Mouse (Mus musculus): ENCODE results near the gene Cpeb1. TPM values are rescaled to one million over a fixed set of nuclear protein-coding genes. Genes with fewer than 3 reads are reported as not detected.

The Cpeb1 gene
- polyA plus RNA-seq, 1 experiment from 2014 or later: 0.83 TPM

DNA sequence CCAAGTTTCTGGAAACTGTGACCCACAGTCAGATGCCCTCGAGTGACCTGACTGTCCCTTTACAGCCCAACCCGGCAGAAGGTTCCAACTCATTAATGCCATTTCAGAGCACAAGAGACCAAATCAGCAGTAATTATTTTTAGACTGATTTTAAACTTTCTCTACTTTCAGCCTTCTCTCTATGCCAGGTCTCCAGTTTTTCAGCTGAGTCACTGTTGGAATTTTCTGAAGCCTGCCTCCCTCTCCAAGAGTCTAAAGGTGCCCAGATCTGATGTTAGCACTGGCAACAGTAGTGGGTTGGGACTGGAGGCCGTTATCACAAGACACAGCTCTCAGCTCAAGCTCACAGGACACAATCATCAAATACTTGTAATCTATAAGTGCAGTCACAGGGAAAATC lies 87.3 kb downstream of the Cpeb1 start:
- no peak overlapping the region for H3K27ac ChIP-seq
- WGBS: 75% methylated on average over 3 of the region's 3 CpGs
- no peaks in the 10 kb centered on the region for H3K36me3 ChIP-seq
- H3K4me1 ChIP-seq: peaks cover 6% of the 10 kb centered on the region; the same call in 1 of the 2 replicates
- no peak overlapping the region for H3K9ac ChIP-seq
- no peak for ATAC-seq (ENCODE audit: insufficient read depth, low FRiP score, low read depth)
- H3K4me2 ChIP-seq: no peak overlapping the region
- H3K27me3 ChIP-seq (replicated peaks): 0 out of 2 replicates have a peak, but pooled peaks cover 6% of the 10 kb centered on the region
- no peak overlapping the region for H3K4me3 ChIP-seq (replicated peaks)
- no peaks in the 10 kb centered on the region for H3K9me3 ChIP-seq

DNA sequence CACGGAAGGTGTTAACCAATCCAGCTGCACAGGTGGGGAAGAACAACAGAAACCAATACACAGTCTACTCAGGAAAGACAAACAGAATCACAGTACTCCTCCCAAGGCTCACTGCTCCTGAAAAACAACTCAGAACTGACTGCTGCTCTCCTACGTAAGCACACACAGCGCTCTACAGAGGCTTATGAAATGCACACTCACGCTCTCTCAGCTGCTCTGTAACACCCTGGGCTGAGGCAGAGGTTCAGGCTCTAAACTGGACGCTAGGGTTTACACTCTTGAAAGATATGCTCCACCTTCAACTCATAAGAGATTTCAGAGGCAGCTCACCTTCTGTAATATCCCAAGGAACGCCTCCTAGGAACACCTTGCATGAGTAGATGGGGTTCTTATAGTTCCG lies 98.3 kb downstream of the Cpeb1 start:
- Histone ChIP-seq H3K9me3 (no peaks in the 10 kb centered on the region), H3K4me3 (replicated peaks) (no peak overlapping the region), H3K9ac (no peak overlapping the region), H3K27ac (no peak overlapping the region), H3K36me3 (no peaks in the 10 kb centered on the region), H3K27me3 (replicated peaks) (no peaks in the 10 kb centered on the region), H3K4me1 (no peaks in the 10 kb centered on the region), H3K4me2 (no peak overlapping the region)
- WGBS: 68% methylated on average over 7 of the region's 7 CpGs
- ATAC-seq (ENCODE audit: insufficient read depth, low FRiP score, low read depth): no peak

DNA sequence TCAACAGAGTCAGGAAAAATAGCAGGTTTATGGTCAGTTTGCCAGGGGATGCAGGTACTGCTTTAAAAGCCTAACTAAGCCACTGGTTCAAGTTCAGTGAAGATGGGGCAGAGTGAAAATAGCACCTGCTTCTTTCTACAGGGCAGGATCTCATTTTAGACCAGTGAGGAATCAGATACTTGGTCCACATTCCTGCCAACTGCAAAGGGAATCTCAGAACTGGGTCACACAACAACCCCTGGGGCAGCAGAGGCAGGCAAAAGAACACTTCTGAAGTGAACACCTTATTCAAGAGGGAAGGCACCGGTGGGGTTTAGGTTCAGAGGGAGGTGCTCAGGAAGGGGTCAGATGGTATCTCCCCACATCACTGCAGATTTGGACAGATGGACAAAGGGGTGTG lies 98.9 kb downstream of the Cpeb1 start:
- Histone ChIP-seq H3K36me3 (no peaks in the 10 kb centered on the region), H3K9me3 (no peaks in the 10 kb centered on the region), H3K4me2 (no peak overlapping the region), H3K27me3 (replicated peaks) (no peaks in the 10 kb centered on the region), H3K4me1 (no peaks in the 10 kb centered on the region), H3K4me3 (replicated peaks) (no peak overlapping the region), H3K9ac (no peak overlapping the region), H3K27ac (no peak overlapping the region)
- no peak for ATAC-seq (ENCODE audit: insufficient read depth, low FRiP score, low read depth)
- 77% methylated on average over 1 of the region's 1 CpGs for WGBS

DNA sequence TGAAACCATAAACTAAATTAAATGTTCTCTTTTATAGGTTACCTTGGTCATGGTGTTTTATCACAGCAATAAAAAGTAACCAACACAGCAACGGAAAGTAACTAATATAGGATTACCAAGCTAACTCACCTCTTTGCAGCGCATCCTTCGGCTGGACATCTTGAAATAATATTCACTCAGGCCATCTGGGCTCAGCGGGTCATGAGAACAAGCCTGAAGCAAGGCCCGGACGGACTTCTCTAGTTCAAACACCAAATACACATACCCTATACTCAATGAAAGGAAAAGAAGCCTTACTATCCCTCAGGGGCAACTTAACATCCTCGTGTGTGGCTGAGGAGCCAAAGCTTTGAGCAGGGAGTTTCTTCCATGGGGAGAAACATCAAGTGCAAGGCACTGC lies 99.5 kb downstream of the Cpeb1 start:
- no peaks in the 10 kb centered on the region for H3K4me1 ChIP-seq
- 80% methylated on average over 7 of the region's 7 CpGs for WGBS

DNA sequence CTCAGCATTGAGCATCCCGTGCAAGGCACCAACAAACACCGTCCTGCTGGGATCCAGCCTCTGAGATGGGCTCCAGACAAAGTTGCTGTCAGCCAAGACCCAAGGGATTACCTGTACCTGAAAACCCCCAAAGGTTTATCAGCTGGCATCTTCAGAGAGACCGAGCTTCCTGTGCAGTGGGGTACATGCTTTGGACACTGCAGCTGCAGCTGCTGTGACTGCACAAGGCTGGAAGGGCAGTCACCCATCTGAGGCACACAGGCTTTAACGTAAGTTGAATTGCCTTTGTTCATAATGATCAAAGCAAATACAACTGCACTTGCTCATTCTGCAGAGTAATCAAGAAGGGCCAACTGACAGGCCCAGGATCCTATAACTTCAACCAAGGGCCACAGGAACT lies 103.4 kb downstream of the Cpeb1 start:
- H3K4me3 ChIP-seq (replicated peaks): no peak overlapping the region
- H3K27me3 ChIP-seq (replicated peaks): no peaks in the 10 kb centered on the region
- no peaks in the 10 kb centered on the region for H3K9me3 ChIP-seq
- H3K9ac ChIP-seq: no peak overlapping the region
- no peaks in the 10 kb centered on the region for H3K36me3 ChIP-seq
- WGBS: 82% methylated on average over 4 of the region's 4 CpGs
- ATAC-seq (ENCODE audit: insufficient read depth, low FRiP score, low read depth): no peak
- no peaks in the 10 kb centered on the region for H3K4me1 ChIP-seq
- H3K4me2 ChIP-seq: no peak overlapping the region
- H3K27ac ChIP-seq: no peak overlapping the region

More for the DNA sequence above, 99.5 kb downstream of the Cpeb1 start:
- no peak overlapping the region for H3K9ac ChIP-seq
- no peaks in the 10 kb centered on the region for H3K9me3 ChIP-seq
- H3K36me3 ChIP-seq: no peaks in the 10 kb centered on the region
- H3K4me3 ChIP-seq (replicated peaks): no peak overlapping the region
- no peak overlapping the region for H3K4me2 ChIP-seq
- H3K27ac ChIP-seq: no peak overlapping the region
- ATAC-seq (ENCODE audit: insufficient read depth, low FRiP score, low read depth): no peak
- H3K27me3 ChIP-seq (replicated peaks): no peaks in the 10 kb centered on the region

DNA sequence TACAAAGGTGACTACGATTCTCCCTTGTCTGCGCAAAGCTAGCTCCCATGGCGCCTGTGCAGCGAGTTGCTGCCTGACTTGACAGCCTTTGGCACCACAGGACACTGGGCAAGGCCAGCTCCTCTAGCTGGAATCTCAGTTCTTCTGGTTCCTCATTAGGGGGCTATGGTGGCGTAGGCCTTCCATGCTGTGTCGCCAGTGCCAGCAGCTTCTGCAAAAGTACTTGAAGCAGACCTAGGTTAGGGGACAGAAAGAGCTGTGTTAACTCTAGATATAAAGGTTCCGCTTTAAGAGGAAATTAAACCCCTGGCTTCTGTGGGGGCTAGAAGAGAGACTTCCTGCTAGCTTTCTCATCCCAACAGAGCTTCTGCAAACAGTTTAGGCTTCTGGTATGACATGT lies 107.1 kb downstream of the Cpeb1 start:
- no peak overlapping the region for H3K4me3 ChIP-seq (replicated peaks)
- H3K4me1 ChIP-seq: peaks cover 7% of the 10 kb centered on the region
- ATAC-seq (ENCODE audit: insufficient read depth, low FRiP score, low read depth): no peak
- H3K9ac ChIP-seq: no peak overlapping the region
- H3K36me3 ChIP-seq: 0 out of 2 replicates have a peak, but pooled peaks cover 5% of the 10 kb centered on the region
- no peaks in the 10 kb centered on the region for H3K27me3 ChIP-seq (replicated peaks)
- no peak overlapping the region for H3K27ac ChIP-seq
- 63% methylated on average over 7 of the region's 7 CpGs for WGBS
- H3K9me3 ChIP-seq: no peaks in the 10 kb centered on the region
- H3K4me2 ChIP-seq: no peak overlapping the region

DNA sequence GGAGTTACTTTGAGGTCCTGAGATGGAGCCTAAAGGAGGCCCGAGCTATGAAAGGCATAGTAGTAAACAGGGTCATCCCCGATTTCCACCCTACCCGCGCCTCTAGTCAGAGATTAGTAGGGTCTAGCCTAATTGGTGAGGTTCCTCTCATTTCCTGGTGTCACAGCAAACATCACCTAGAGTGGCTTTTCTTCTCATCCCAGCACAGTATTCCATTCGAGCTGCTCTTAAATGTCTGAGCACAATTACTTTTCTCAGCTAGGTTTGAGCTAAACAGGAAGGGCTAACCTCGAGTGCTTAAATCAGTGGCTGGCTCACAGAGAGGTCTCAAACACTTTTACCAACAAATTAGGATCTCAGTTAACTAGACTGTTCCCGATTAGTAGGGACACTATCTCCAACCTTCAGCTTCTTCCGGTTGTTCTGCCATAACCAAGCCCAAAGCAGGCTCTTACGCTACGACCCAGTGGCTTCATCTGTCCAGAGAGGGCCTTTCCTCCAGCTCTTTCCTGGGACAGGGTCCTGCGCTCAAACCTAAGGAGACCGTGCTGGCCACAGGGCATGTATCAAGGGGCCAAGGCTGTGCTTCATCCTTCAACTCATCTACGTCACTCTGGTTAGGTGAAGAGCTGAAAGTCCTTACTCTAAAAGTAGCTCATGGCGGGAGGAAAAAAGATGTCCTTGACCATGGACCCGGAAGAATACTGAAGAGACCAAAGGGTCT lies 109.7 kb downstream of the Cpeb1 start:
- peak overlapping the region; percentile 60 for H3K4me2 ChIP-seq
- peak overlapping the region; percentile 40; the same call in 1 of the 2 replicates for H3K9ac ChIP-seq
- peaks cover 12% of the 10 kb centered on the region for H3K4me1 ChIP-seq
- no peak for ATAC-seq (ENCODE audit: insufficient read depth, low FRiP score, low read depth)
- H3K27me3 ChIP-seq (replicated peaks): no peaks in the 10 kb centered on the region
- no peak overlapping the region for H3K27ac ChIP-seq
- WGBS: 62% methylated on average over 15 of the region's 15 CpGs
- peaks cover 15% of the 10 kb centered on the region; the same call in 1 of the 2 replicates for H3K36me3 ChIP-seq
- no peaks in the 10 kb centered on the region for H3K9me3 ChIP-seq
- peak overlapping the region; percentile 68 for H3K4me3 ChIP-seq (replicated peaks)

DNA sequence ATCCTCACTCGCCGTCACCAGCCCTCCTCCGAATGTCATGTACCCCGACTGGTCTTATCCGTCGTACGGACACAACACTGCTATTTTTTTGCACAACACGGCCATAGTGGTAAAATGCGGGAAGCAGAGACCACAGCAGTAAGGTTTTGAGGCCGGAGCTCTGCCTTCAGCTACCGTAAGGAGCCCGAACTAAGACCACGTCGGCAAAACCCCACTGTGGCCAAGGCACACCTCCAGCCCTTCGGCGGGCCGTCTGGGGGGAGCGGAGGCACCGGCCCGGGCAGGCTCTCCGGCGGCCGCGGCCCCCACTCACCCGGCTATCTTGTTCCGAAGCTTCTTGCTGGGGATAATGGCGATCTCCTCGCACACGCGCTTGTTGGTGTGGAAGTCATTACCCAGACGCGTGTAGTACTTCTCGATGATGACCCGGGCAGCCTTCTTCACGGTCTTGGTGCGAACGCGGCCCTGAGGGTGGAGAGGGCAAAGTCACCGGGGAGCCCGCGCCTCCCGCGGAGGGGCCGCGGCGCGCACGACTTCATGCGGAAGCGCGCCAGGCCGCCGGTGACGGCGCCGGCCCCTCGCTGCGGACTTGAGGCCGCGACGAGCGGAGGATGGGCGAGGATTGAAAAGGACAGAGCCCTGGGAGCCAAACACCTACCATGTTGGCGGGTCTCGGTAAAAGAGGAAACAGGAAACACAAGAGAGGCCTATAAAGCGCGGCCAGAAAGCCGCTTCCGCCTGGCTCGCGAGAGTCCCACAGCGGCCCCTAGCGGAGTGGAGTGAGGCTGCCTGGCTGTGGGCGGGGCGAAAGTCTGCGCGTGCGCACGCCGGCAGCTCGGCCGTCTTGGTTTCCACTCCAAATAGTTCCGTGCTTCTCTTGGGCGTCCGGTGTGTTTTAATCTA lies 110.5 kb downstream of the Cpeb1 start, which contains the start of gene Rps17:
TSS of gene Rps17 (minus strand) at position 711 of the 903 bp plus-strand sequence.
- under 1% methylated on average over 85 of the region's 85 CpGs for WGBS
- Histone ChIP-seq H3K9me3 (no peaks in the 10 kb centered on the region), H3K4me3 (replicated peaks) (peak within 1 kb of the TSS; percentile 68), H3K4me1 (peaks cover 12% of the 10 kb centered on the region), H3K36me3 (peaks cover 23% of the 10 kb centered on the region; the same call in 1 of the 2 replicates), H3K9ac (peak within 1 kb of the TSS; percentile 70), H3K4me2 (peak within 1 kb of the TSS; percentile 80), H3K27me3 (replicated peaks) (no peaks in the 10 kb centered on the region), H3K27ac (peak within 1 kb of the TSS; percentile 89)
- peak; percentile 89 for ATAC-seq (ENCODE audit: insufficient read depth, low FRiP score, low read depth)

DNA sequence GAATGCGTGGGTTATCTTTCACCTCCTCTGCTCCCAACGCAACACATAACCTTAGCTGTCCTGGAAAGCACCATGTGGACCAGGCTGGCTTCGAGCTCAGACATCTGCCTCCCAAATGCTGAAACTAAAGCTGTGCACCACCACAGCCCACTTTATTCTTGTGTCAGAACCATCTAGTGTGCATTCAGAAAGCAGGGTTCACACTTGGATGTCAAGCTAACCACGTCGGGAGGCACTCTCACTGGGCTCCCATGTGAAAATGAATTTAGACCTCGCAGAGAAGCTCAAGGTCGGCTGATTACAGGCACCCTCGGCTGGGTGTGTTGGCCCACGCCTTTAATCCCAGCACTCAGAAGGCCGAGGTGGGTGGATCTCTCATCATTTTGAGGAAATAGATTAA lies 111.4 kb downstream of the Cpeb1 start:
- peak overlapping the region; percentile 68 for H3K4me3 ChIP-seq (replicated peaks)
- H3K27me3 ChIP-seq (replicated peaks): no peaks in the 10 kb centered on the region
- H3K4me1 ChIP-seq: peaks cover 12% of the 10 kb centered on the region
- H3K9me3 ChIP-seq: no peaks in the 10 kb centered on the region
- H3K36me3 ChIP-seq: peaks cover 25% of the 10 kb centered on the region; the same call in 1 of the 2 replicates
- H3K9ac ChIP-seq: peak overlapping the region; percentile 70
- H3K27ac ChIP-seq: peak overlapping the region; percentile 4; the same call in 1 of the 2 replicates
- WGBS: 9% methylated on average over 10 of the region's 10 CpGs
- ATAC-seq (ENCODE audit: insufficient read depth, low FRiP score, low read depth): no peak
- peak overlapping the region; percentile 80 for H3K4me2 ChIP-seq

DNA sequence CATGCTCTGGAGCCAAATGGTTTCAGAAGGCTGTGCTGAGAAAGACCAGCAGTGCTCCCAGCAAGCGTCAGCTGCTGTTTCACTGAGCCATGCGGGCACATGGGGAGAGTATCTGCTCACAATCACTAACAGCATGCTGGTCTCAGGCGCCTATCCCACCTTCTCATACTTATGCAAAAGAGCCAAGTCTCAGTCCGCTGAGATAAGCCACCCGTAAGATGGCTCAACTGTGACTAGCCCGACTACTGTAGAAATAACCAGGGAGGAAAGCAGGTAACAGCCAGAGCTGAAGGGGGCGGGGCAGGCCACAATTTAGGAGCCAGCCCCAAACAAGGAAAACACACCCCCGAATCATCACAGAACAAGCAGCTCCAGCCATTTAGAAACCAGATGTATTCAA lies 111.9 kb downstream of the Cpeb1 start:
- Histone ChIP-seq H3K4me1 (peaks cover 12% of the 10 kb centered on the region), H3K27me3 (replicated peaks) (no peaks in the 10 kb centered on the region), H3K36me3 (peaks cover 30% of the 10 kb centered on the region; the same call in 1 of the 2 replicates), H3K9ac (peak overlapping the region; percentile 70), H3K27ac (peak overlapping the region; percentile 4; the same call in 1 of the 2 replicates), H3K9me3 (no peaks in the 10 kb centered on the region), H3K4me3 (replicated peaks) (peak overlapping the region; percentile 68), H3K4me2 (peak overlapping the region; percentile 80)
- WGBS: 29% methylated on average over 8 of the region's 8 CpGs
- no peak for ATAC-seq (ENCODE audit: insufficient read depth, low FRiP score, low read depth)

DNA sequence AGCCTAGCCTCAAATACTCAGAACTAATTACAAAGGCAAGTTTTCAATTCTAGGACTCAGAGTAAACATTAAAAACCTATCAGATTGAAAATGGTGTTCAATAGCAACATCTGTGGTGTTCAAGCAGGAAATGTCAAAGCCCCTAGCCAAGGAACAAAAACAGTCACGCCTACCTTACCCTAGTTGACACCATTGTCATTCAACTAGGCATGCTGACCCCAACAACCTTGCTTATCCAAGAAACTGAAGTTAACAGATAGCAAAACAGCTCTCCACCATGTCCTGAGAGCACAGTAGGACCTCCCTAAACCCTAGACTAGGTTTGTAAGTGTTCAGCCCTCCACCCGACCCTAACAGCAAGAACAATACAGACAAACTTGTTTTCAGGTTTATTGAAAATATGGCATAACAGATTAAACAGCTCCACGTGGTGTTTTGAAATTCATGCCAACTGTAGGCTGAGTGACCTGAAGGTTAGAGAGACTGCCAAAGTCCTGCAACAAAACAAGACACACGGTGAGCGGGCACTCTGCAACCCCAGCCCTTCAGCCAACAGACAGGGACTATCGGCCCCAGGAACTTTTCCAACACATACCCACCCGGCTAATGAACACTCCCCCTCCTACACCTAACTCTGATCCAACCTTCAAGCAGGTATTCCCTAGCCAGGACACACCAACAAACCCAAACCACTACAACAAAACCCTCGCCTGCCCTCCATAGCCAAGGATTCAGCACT lies 112.7 kb downstream of the Cpeb1 start:
- ATAC-seq (ENCODE audit: insufficient read depth, low FRiP score, low read depth): no peak

More for the DNA sequence above, 112.7 kb downstream of the Cpeb1 start:
- Histone ChIP-seq H3K4me2 (peak overlapping the region; percentile 80), H3K9ac (0 out of 2 replicates have a peak overlapping the region, but pooled peaks have one; percentile 70), H3K27ac (no peak overlapping the region), H3K4me1 (peaks cover 12% of the 10 kb centered on the region), H3K36me3 (peaks cover 36% of the 10 kb centered on the region; the same call in 1 of the 2 replicates), H3K9me3 (no peaks in the 10 kb centered on the region), H3K27me3 (replicated peaks) (no peaks in the 10 kb centered on the region), H3K4me3 (replicated peaks) (peak overlapping the region; percentile 68)
- 66% methylated on average over 8 of the region's 8 CpGs for WGBS

Measured in stomach, embryonic 15.5 days (tissue).